Comparison of ENCODE assay signal across 9 mouse cellular contexts in genomic region chr5:111842461-111842860, GRCm38 (mm10).
DNase-seq lines count a peak whose midpoint lies in the region; ATAC-seq lines count a peak whose summit lies in the region.
"Had no signal": no experiment of that assay in that cellular context is flagged by ENCODE, and none has a peak within 500 bp of the region (broad histone marks: within the 10 kb centered on the region; RNA-seq: fewer than 3 reads in every experiment).

No protein-coding gene starts in this region.

- no peak overlapping the region for H3K4me3 ChIP-seq in midbrain, embryonic 13.5 days (replicated peaks)
- H3K4me3 ChIP-seq: liver, embryonic 15.5 days had no signal

- WGBS in midbrain, embryonic 13.5 days = 52% methylated on average over 17 of the region's 17 CpGs

- H3K27me3 ChIP-seq in midbrain, embryonic 13.5 days = peaks cover 31% of the 10 kb centered on the region
- H3K27me3 ChIP-seq: liver, embryonic 15.5 days had no signal

- H3K4me2 ChIP-seq in midbrain, embryonic 13.5 days (replicated peaks) = 0 out of 2 replicates have a peak overlapping the region, but pooled peaks have one; percentile 23
- H3K4me2 ChIP-seq: liver, embryonic 15.5 days had no signal

- peak; percentile 10 for DNase-seq in adrenal gland, postnatal 14 days
- DNase-seq in adrenal gland, adult 2 months = no peak
- DNase-seq in R1 (ENCODE audit: low read depth, low spot score) = peak; percentile 36
- peak; percentile 4 for DNase-seq in induced T-regulatory cell, adult 2 months (ENCODE audit: low read depth)
- no peak for DNase-seq in layer of hippocampus, postnatal 25 days (ENCODE audit: extremely low spot score in 1 of 2, low spot score in 1 of 2)
- DNase-seq in layer of hippocampus, adult 8-10 months (ENCODE audit: low spot score in 2 of 2) = no peak
- DNase-seq in adrenal gland, postnatal 36 days = no peak

- peak overlapping the region; percentile 68; the same call in 1 of the 2 replicates for H3K27ac ChIP-seq in midbrain, embryonic 13.5 days
- H3K27ac ChIP-seq: liver, embryonic 15.5 days had no signal

- no peaks in the 10 kb centered on the region for H3K36me3 ChIP-seq in midbrain, embryonic 13.5 days
- H3K36me3 ChIP-seq: liver, embryonic 15.5 days had no signal

- peaks cover 35% of the 10 kb centered on the region for H3K4me1 ChIP-seq in midbrain, embryonic 13.5 days (replicated peaks)
- H3K4me1 ChIP-seq: liver, embryonic 15.5 days had no signal

- no peaks in the 10 kb centered on the region for H3K9me3 ChIP-seq in midbrain, embryonic 13.5 days
- H3K9me3 ChIP-seq: liver, embryonic 15.5 days had no signal

- no peak overlapping the region for H3K9ac ChIP-seq in midbrain, embryonic 13.5 days (replicated peaks)
- H3K9ac ChIP-seq: liver, embryonic 15.5 days had no signal

- no peak for ATAC-seq in midbrain, embryonic 13.5 days

Comparison
In these comparisons a context has a peak if more than half of its experiments do, and no peak if none do; other contexts are left out.
1. DNase-seq: peak in adrenal gland, postnatal 14 days (single experiment), R1 (single experiment) and induced T-regulatory cell, adult 2 months (single experiment); none in adrenal gland, adult 2 months (single experiment), layer of hippocampus, postnatal 25 days (0 of 2), layer of hippocampus, adult 8-10 months (0 of 2) and adrenal gland, postnatal 36 days (0 of 2).